Mouse (Mus musculus): Measurements from ENCODE around the gene Slc34a1. TPM values are rescaled to one million over a fixed set of nuclear protein-coding genes. Genes with fewer than 3 reads are reported as not detected.
A peak's percentile ranks its signal among the peaks of the same experiment; 100 is the strongest.

Gene Slc34a1
- total and polyA plus RNA-seq, 2 experiments from 2014 or later = not detected

DNA sequence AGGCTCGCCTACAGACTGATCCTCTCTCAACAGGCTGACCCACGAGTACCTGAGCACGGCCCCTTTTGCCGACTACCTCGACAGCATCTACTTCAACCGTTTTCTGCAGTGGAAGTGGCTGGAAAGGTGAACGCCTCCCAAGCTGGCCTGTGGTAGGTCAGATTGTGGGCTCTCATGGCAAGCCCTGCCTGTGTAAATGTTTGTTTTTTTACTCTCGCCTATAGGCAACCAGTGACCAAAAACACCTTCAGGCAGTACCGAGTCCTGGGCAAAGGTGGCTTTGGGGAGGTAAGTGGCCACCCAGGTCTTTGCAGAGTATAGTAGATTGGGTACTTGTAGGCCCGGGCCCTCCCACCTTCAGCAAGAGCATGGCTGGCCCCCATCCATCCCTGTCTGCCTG, 53.3 kb downstream of the Slc34a1 start:
- 89% methylated on average over 10 of the region's 10 CpGs for WGBS
- Histone ChIP-seq H3K9me3 (replicated peaks; ENCODE audit: control insufficient read depth, low read length) (no peaks in the 10 kb centered on the region), H3K4me2 (ENCODE audit: low read depth, low read length) (no peak overlapping the region), H3K4me1 (ENCODE audit: control insufficient read depth, insufficient read depth) (peaks cover 42% of the 10 kb centered on the region), H3K27ac (ENCODE audit: low read depth) (peak overlapping the region; percentile 79; the same call in 1 of the 2 replicates), H3K36me3 (replicated peaks; ENCODE audit: control insufficient read depth, insufficient read depth, low read length) (peaks cover 62% of the 10 kb centered on the region), H3K9ac (replicated peaks; ENCODE audit: low read depth, low read length) (no peak overlapping the region), H3K27me3 (ENCODE audit: control insufficient read depth, insufficient read depth, low read length) (no peaks in the 10 kb centered on the region), H3K4me3 (ENCODE audit: low read depth, low read length) (no peak overlapping the region)
- no peak for TF ChIP-seq CTCF (IDR thresholded peaks at IDR 0.05; ENCODE audit: low read depth)
- no peak for TF ChIP-seq EP300 (IDR thresholded peaks at IDR 0.05; ENCODE audit: low read depth)
- ATAC-seq (ENCODE audit: insufficient read depth, low read depth) (no peak), DNase-seq (ENCODE audit: low spot score) (no peak)

DNA sequence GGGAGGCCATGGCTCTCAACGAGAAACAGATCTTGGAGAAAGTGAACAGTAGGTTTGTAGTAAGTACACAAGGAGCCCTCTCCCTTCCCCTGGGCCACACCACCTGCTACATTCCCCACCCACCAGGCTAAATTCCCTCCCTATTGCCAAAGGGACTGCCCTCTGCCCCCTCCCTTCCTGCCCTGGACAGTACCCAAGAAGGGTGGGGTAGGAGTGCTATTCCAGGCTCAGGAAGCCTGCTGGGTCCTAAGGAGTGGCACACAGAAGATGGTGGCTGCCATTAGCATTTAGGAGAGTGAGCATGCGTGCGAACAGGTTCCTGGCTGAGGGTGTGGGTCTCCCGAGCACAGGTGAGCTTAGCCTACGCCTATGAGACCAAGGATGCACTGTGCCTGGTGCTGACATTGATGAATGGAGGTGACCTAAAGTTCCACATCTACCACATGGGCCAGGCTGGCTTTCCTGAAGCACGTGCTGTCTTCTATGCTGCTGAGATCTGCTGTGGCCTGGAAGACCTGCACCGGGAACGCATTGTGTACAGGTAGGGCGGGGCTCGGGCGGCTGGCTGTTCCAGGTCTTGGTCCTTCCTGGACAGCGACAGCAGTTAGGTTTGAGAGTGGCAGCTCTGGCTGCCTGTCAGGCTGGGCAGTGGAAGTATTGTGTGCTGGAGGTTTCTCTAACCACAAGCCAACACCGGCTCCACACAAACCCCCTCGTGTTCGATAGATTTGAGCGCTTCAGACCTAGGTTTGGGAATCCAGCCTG, 54.0 kb downstream of the Slc34a1 start:
- Histone ChIP-seq H3K4me1 (ENCODE audit: control insufficient read depth, insufficient read depth) (peaks cover 36% of the 10 kb centered on the region), H3K4me2 (ENCODE audit: low read depth, low read length) (no peak overlapping the region), H3K27me3 (ENCODE audit: control insufficient read depth, insufficient read depth, low read length) (no peaks in the 10 kb centered on the region), H3K9me3 (replicated peaks; ENCODE audit: control insufficient read depth, low read length) (no peaks in the 10 kb centered on the region), H3K9ac (replicated peaks; ENCODE audit: low read depth, low read length) (no peak overlapping the region), H3K27ac (ENCODE audit: low read depth) (no peak overlapping the region), H3K4me3 (ENCODE audit: low read depth, low read length) (no peak overlapping the region), H3K36me3 (replicated peaks; ENCODE audit: control insufficient read depth, insufficient read depth, low read length) (peaks cover 68% of the 10 kb centered on the region)
- 91% methylated on average over 16 of the region's 16 CpGs for WGBS
- TF ChIP-seq CTCF (IDR thresholded peaks at IDR 0.05; ENCODE audit: low read depth) = no peak
- no peak for TF ChIP-seq EP300 (IDR thresholded peaks at IDR 0.05; ENCODE audit: low read depth)
- no peak for ATAC-seq (ENCODE audit: insufficient read depth, low read depth)
- DNase-seq (ENCODE audit: low spot score) = no peak

GRCm38 (mm10) chr13:55462965-55463364, 65.0 kb downstream of the Slc34a1 start:
- 50% methylated on average over 2 of the region's 2 CpGs for WGBS
- H3K4me3 ChIP-seq (ENCODE audit: low read depth, low read length) = no peak overlapping the region
- H3K36me3 ChIP-seq (replicated peaks; ENCODE audit: control insufficient read depth, insufficient read depth, low read length) = peaks cover 32% of the 10 kb centered on the region
- ATAC-seq (ENCODE audit: insufficient read depth, low read depth) = no peak
- no peak overlapping the region for H3K9ac ChIP-seq (replicated peaks; ENCODE audit: low read depth, low read length)
- DNase-seq (ENCODE audit: low spot score) = no peak
- TF ChIP-seq EP300 (IDR thresholded peaks at IDR 0.05; ENCODE audit: low read depth) = no peak
- TF ChIP-seq CTCF (IDR thresholded peaks at IDR 0.05; ENCODE audit: low read depth) = no peak
- no peaks in the 10 kb centered on the region for H3K9me3 ChIP-seq (replicated peaks; ENCODE audit: control insufficient read depth, low read length)
- peaks cover 30% of the 10 kb centered on the region for H3K27me3 ChIP-seq (ENCODE audit: control insufficient read depth, insufficient read depth, low read length)
- H3K27ac ChIP-seq (ENCODE audit: low read depth) = no peak overlapping the region
- H3K4me1 ChIP-seq (ENCODE audit: control insufficient read depth, insufficient read depth) = peaks cover 13% of the 10 kb centered on the region
- no peak overlapping the region for H3K4me2 ChIP-seq (ENCODE audit: low read depth, low read length)

GRCm38 (mm10) chr13:55463399-55464026, 65.5 kb downstream of the Slc34a1 start:
- Histone ChIP-seq H3K4me3 (ENCODE audit: low read depth, low read length) (peak overlapping the region; percentile 61), H3K36me3 (replicated peaks; ENCODE audit: control insufficient read depth, insufficient read depth, low read length) (peaks cover 28% of the 10 kb centered on the region), H3K4me1 (ENCODE audit: control insufficient read depth, insufficient read depth) (peaks cover 13% of the 10 kb centered on the region), H3K27me3 (ENCODE audit: control insufficient read depth, insufficient read depth, low read length) (peaks cover 35% of the 10 kb centered on the region), H3K9me3 (replicated peaks; ENCODE audit: control insufficient read depth, low read length) (no peaks in the 10 kb centered on the region), H3K27ac (ENCODE audit: low read depth) (no peak overlapping the region), H3K9ac (replicated peaks; ENCODE audit: low read depth, low read length) (peak overlapping the region; percentile 60; the same call in 1 of the 2 replicates), H3K4me2 (ENCODE audit: low read depth, low read length) (peak overlapping the region; percentile 97)
- DNase-seq (ENCODE audit: low spot score) (no peak), ATAC-seq (ENCODE audit: insufficient read depth, low read depth) (no peak)
- 17% methylated on average over 14 of the region's 14 CpGs for WGBS
- TF ChIP-seq CTCF (IDR thresholded peaks at IDR 0.05; ENCODE audit: low read depth) (no peak), EP300 (IDR thresholded peaks at IDR 0.05; ENCODE audit: low read depth) (no peak)

- DNase-seq (ENCODE audit: low spot score) = no peak
- H3K27ac ChIP-seq (ENCODE audit: low read depth) = no peak within 1 kb of the TSS
- peak within 1 kb of the TSS; percentile 61 for H3K4me3 ChIP-seq (ENCODE audit: low read depth, low read length)
- H3K27me3 ChIP-seq (ENCODE audit: control insufficient read depth, insufficient read depth, low read length) = peaks cover 41% of the 10 kb centered on the region
- under 1% methylated on average over 70 of the region's 84 CpGs for WGBS
- peaks cover 20% of the 10 kb centered on the region for H3K36me3 ChIP-seq (replicated peaks; ENCODE audit: control insufficient read depth, insufficient read depth, low read length)
- no peaks in the 10 kb centered on the region for H3K9me3 ChIP-seq (replicated peaks; ENCODE audit: control insufficient read depth, low read length)
- peak; percentile 42; the same call in 1 of the 2 replicates for ATAC-seq (ENCODE audit: insufficient read depth, low read depth)
- TF ChIP-seq CTCF (IDR thresholded peaks at IDR 0.05; ENCODE audit: low read depth) = no peak
- TF ChIP-seq EP300 (IDR thresholded peaks at IDR 0.05; ENCODE audit: low read depth) = no peak
- peaks cover 13% of the 10 kb centered on the region for H3K4me1 ChIP-seq (ENCODE audit: control insufficient read depth, insufficient read depth)
- H3K4me2 ChIP-seq (ENCODE audit: low read depth, low read length) = peak within 1 kb of the TSS; percentile 97
- peak within 1 kb of the TSS; percentile 60 for H3K9ac ChIP-seq (replicated peaks; ENCODE audit: low read depth, low read length)
These were observed 66.3 kb downstream of the Slc34a1 start, which contains the start of gene Prr7 for GRCm38 (mm10) chr13:55464027-55464884. Prr7 (plus strand) TSS chr13:55464267.
